Mouse (Mus musculus): Measurements from ENCODE around the gene Alkbh4. TPM values are rescaled to one million over a fixed set of nuclear protein-coding genes. Genes with fewer than 3 reads are reported as not detected.

The Alkbh4 gene
- total RNA-seq (2014; rRNA removed) (3.0 and 3.8 TPM in 2 replicates), polyA plus RNA-seq (2012; rRNA removed) (6.5 and 9.3 TPM in 2 replicates)

DNA sequence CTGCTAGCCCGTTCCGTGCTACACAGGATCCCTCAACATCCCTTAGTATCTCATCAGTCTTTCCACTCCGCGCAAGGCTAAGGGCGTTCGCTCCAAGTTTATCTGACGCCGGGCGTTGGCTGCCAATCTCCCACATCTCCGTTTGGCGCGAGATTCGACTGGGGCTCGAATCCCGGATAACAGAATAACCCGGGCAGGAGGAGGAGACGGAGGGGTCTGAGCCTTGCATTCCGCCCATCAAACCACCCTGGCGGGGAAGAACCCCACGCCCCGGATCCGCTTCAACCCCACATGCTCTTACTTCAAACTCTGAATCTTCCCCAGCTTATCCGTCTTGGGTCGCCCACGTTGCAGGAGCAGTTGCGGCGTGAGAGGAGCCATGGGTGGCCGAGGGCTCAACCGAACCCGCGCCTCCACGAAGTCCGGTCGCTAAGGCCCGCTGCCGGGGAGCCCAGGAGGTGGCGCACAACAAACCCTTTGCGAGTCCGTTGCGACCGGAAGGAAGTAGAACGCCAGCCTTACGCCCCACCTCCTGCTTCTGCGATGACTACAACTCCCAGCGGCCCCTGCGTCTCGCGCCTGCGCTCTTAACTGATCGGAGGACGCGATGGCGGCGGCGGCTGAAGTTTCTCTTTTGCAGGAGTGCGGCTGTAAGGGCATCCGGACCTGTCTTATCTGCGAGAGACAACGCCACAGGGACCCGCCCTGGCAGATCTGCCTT, at the start of gene Alkbh4, which contains the start of gene Lrwd1:
TSS of gene Alkbh4 (plus strand) at position 576 of the 721 bp plus-strand sequence.
TSS of gene Lrwd1 (minus strand) at position 504 of the 721 bp plus-strand sequence.
- peak within 1 kb of the TSS; percentile 61 for H3K27ac ChIP-seq (replicated peaks; ENCODE audit: insufficient read depth, low read depth, low read length)

DNA sequence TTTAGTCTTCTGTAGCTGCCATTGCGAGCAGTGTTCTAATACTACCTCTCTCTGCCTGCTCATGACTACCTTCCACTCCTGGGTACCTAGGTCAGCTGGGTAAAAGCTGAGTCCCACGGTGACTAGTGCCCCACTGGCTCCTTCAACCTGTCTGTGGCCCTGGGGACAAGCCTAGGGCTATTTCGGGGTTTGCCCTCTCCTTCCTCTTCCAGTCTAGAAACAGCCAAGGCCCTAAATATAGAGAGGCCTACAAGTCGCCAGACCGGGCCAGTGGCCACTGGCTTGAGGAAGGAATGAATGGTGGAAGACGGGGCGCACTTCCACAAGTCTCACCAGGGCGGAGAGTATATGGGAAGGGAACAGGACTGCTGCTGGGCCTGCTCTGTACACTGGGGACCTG, 49.7 kb upstream of the Alkbh4 start:
- Histone ChIP-seq H3K4me1 (ENCODE audit: control insufficient read depth, insufficient read depth, low read length) (peaks cover 2% of the 10 kb centered on the region), H3K36me3 (ENCODE audit: control insufficient read depth, insufficient read depth, low read length) (no peaks in the 10 kb centered on the region), H3K4me3 (ENCODE audit: insufficient read depth, low read depth, low read length) (no peak overlapping the region), H3K79me2 (ENCODE audit: control insufficient read depth, insufficient read depth, low read length) (no peaks in the 10 kb centered on the region), H3K27me3 (ENCODE audit: control insufficient read depth, insufficient read depth, low read length) (0 out of 2 replicates have a peak, but pooled peaks cover 6% of the 10 kb centered on the region), H3K27ac (replicated peaks; ENCODE audit: insufficient read depth, low read depth, low read length) (no peak overlapping the region), H3K9ac (ENCODE audit: low read depth, low read length) (no peak overlapping the region)
- no peak for DNase-seq (ENCODE audit: extremely low read depth, low read depth, low spot score)
- WGBS, result 84% methylated on average over 8 of the region's 8 CpGs
- no peak for TF ChIP-seq CTCF (IDR thresholded peaks at IDR 0.05; ENCODE audit: low read depth, low read length)
- TF ChIP-seq POLR2A (IDR thresholded peaks at IDR 0.05; ENCODE audit: extremely low read depth, insufficient read depth, low read length), result no peak

More for the DNA sequence above, at the start of gene Alkbh4, which contains the start of gene Lrwd1:
- DNase-seq (ENCODE audit: extremely low read depth, low read depth, low spot score), result peak; percentile 89
- Histone ChIP-seq H3K4me3 (ENCODE audit: insufficient read depth, low read depth, low read length) (peak within 1 kb of the TSS; percentile 72), H3K4me1 (ENCODE audit: control insufficient read depth, insufficient read depth, low read length) (peaks cover 6% of the 10 kb centered on the region; the same call in 1 of the 2 replicates), H3K27me3 (ENCODE audit: control insufficient read depth, insufficient read depth, low read length) (no peaks in the 10 kb centered on the region), H3K36me3 (ENCODE audit: control insufficient read depth, insufficient read depth, low read length) (peaks cover 5% of the 10 kb centered on the region; the same call in 1 of the 2 replicates), H3K79me2 (ENCODE audit: control insufficient read depth, insufficient read depth, low read length) (no peaks in the 10 kb centered on the region), H3K9ac (ENCODE audit: low read depth, low read length) (peak within 1 kb of the TSS; percentile 74)
- TF ChIP-seq POLR2A (IDR thresholded peaks at IDR 0.05; ENCODE audit: extremely low read depth, insufficient read depth, low read length) (peak; percentile 58; the same call in 1 of the 2 replicates), CTCF (IDR thresholded peaks at IDR 0.05; ENCODE audit: low read depth, low read length) (peak; percentile 76)
- under 1% methylated on average over 60 of the region's 60 CpGs for WGBS

DNA sequence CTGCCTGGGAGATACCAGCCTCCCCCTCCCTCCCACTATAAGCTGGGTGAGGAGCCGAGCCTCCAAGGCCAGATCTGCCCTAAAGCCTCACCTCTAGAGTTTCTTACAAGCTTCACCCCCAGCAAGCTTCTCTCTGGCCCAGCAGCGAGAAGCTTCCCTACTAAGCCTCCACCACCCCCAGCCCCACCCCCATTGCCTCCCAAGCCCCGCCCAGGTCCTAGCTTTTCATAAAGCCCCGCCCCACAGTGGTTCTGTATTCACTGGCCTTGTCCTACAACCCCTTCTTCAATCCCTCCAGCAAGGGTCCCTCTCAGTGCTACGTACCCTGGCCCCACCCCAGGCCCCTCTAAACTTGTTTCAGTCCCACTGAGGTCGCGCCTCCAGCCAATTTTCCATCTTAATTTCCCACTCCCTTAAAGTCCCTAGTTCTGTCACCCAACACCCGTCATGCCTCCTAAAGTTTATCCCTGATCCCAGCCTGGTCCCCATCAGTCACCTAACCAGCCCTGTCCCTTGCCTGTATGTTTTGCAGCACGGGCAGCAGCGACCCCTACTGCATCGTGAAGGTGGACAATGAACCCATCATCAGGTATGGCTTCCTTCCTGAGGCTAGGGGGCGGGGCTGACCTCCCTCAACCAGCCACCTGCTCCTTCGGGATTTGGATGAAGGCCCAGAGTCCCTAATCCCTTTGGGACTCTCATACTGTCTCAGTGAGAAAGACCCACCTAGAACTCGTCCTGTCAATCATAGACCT, 46.9 kb upstream of the Alkbh4 start:
- no peak overlapping the region for H3K4me3 ChIP-seq (ENCODE audit: insufficient read depth, low read depth, low read length)
- no peaks in the 10 kb centered on the region for H3K79me2 ChIP-seq (ENCODE audit: control insufficient read depth, insufficient read depth, low read length)

DNA sequence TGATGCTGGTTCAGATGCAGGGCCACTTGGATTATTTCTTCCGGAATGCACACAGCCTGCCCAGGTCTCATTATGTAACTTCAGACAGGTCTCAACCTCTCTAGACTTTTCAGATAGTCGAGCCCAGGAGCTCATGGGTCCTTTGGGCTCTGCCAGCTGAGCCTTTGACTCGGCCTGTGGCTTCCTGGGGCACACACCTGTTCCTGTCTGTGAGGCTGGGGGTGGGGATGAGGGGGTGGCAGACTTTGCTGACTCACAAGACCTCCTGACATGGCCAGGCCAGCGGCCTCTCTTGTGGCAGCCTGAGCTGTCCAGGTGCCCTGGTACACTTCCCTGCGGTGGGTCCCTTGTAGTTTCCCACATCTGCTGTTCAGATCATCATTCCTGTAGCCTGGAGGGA, 44.0 kb upstream of the Alkbh4 start:
- no peak for DNase-seq (ENCODE audit: extremely low read depth, low read depth, low spot score)
- TF ChIP-seq POLR2A (IDR thresholded peaks at IDR 0.05; ENCODE audit: extremely low read depth, insufficient read depth, low read length), result no peak
- TF ChIP-seq CTCF (IDR thresholded peaks at IDR 0.05; ENCODE audit: low read depth, low read length), result no peak
- 64% methylated on average over 5 of the region's 5 CpGs for WGBS

More for the DNA sequence above, 46.9 kb upstream of the Alkbh4 start:
- no peak for DNase-seq (ENCODE audit: extremely low read depth, low read depth, low spot score)
- H3K9ac ChIP-seq (ENCODE audit: low read depth, low read length), result no peak overlapping the region
- no peaks in the 10 kb centered on the region for H3K4me1 ChIP-seq (ENCODE audit: control insufficient read depth, insufficient read depth, low read length)
- H3K27ac ChIP-seq (replicated peaks; ENCODE audit: insufficient read depth, low read depth, low read length), result no peak overlapping the region
- no peaks in the 10 kb centered on the region for H3K36me3 ChIP-seq (ENCODE audit: control insufficient read depth, insufficient read depth, low read length)
- WGBS, result 28% methylated on average over 14 of the region's 14 CpGs
- no peak for TF ChIP-seq POLR2A (IDR thresholded peaks at IDR 0.05; ENCODE audit: extremely low read depth, insufficient read depth, low read length)
- 0 out of 2 replicates have a peak, but pooled peaks have one; percentile 23 for TF ChIP-seq CTCF (IDR thresholded peaks at IDR 0.05; ENCODE audit: low read depth, low read length)
- H3K27me3 ChIP-seq (ENCODE audit: control insufficient read depth, insufficient read depth, low read length), result 0 out of 2 replicates have a peak, but pooled peaks cover 4% of the 10 kb centered on the region

DNA sequence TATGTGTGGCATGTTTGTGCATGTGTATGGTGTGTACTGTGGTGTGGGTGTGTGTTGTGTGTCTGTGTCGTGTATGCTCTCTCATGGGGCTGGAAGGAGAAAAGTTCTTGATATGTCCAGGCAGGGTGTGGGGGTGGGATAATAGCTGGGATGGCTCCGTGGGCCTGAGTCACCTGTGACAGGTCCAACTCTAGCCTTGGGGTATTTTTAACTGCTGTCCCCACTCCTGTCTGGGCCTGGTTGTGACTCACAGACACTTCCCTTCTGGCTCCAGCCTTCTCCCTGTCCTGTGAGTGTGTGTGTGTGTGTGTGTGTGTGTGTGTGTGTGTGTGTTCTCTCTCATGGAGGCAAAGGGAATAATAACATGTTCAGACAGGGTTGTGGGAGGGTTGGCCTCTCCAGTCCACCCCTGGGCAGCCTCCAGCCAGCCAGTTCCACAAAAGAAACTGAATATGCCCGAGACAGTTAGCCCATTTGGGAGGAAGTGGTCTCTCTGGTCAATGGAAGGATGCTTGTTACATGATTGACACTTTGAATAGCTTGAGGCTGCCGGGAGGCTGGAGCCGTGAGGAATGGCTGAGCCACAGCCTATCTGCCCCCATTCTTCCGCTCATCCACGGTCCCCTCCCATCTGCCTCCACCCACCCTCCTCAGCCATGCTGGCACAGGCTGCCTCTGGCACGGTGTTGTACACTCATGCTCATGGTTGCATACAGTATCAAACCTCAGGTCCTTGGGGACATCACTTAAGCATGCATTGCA, 41.5 kb upstream of the Alkbh4 start:
- H3K27ac ChIP-seq (replicated peaks; ENCODE audit: insufficient read depth, low read depth, low read length), result no peak overlapping the region
- DNase-seq (ENCODE audit: extremely low read depth, low read depth, low spot score), result no peak
- H3K4me3 ChIP-seq (ENCODE audit: insufficient read depth, low read depth, low read length), result no peak overlapping the region
- no peaks in the 10 kb centered on the region for H3K79me2 ChIP-seq (ENCODE audit: control insufficient read depth, insufficient read depth, low read length)
- WGBS, result 75% methylated on average over 8 of the region's 8 CpGs
- H3K4me1 ChIP-seq (ENCODE audit: control insufficient read depth, insufficient read depth, low read length), result no peaks in the 10 kb centered on the region
- H3K36me3 ChIP-seq (ENCODE audit: control insufficient read depth, insufficient read depth, low read length), result no peaks in the 10 kb centered on the region
- H3K9ac ChIP-seq (ENCODE audit: low read depth, low read length), result no peak overlapping the region
- no peaks in the 10 kb centered on the region for H3K27me3 ChIP-seq (ENCODE audit: control insufficient read depth, insufficient read depth, low read length)
- no peak for TF ChIP-seq POLR2A (IDR thresholded peaks at IDR 0.05; ENCODE audit: extremely low read depth, insufficient read depth, low read length)
- TF ChIP-seq CTCF (IDR thresholded peaks at IDR 0.05; ENCODE audit: low read depth, low read length), result no peak

More for the DNA sequence above, 44.0 kb upstream of the Alkbh4 start:
- H3K27me3 ChIP-seq (ENCODE audit: control insufficient read depth, insufficient read depth, low read length), result no peaks in the 10 kb centered on the region
- H3K9ac ChIP-seq (ENCODE audit: low read depth, low read length), result no peak overlapping the region
- H3K36me3 ChIP-seq (ENCODE audit: control insufficient read depth, insufficient read depth, low read length), result no peaks in the 10 kb centered on the region
- no peaks in the 10 kb centered on the region for H3K79me2 ChIP-seq (ENCODE audit: control insufficient read depth, insufficient read depth, low read length)
- H3K4me3 ChIP-seq (ENCODE audit: insufficient read depth, low read depth, low read length), result no peak overlapping the region
- no peak overlapping the region for H3K27ac ChIP-seq (replicated peaks; ENCODE audit: insufficient read depth, low read depth, low read length)
- H3K4me1 ChIP-seq (ENCODE audit: control insufficient read depth, insufficient read depth, low read length), result no peaks in the 10 kb centered on the region
